Mouse (Mus musculus): ENCODE measurements around the gene Nupl1. TPM values are rescaled to one million over a fixed set of nuclear protein-coding genes. Genes with fewer than 3 reads are reported as not detected.

The Nupl1 gene
- total RNA-seq (2021) = not detected
- long read RNA-seq, experiment 1, partial matches to known transcripts = 11 of 14 reads
- long read RNA-seq, experiment 1, other reads (novel, unspliced or antisense) = 3 of 14 reads
- long read RNA-seq, experiment 2, partial matches to known transcripts = 3 of 3 reads
- long read RNA-seq, experiment 2, other reads (novel, unspliced or antisense) = 0 of 3 reads

DNA sequence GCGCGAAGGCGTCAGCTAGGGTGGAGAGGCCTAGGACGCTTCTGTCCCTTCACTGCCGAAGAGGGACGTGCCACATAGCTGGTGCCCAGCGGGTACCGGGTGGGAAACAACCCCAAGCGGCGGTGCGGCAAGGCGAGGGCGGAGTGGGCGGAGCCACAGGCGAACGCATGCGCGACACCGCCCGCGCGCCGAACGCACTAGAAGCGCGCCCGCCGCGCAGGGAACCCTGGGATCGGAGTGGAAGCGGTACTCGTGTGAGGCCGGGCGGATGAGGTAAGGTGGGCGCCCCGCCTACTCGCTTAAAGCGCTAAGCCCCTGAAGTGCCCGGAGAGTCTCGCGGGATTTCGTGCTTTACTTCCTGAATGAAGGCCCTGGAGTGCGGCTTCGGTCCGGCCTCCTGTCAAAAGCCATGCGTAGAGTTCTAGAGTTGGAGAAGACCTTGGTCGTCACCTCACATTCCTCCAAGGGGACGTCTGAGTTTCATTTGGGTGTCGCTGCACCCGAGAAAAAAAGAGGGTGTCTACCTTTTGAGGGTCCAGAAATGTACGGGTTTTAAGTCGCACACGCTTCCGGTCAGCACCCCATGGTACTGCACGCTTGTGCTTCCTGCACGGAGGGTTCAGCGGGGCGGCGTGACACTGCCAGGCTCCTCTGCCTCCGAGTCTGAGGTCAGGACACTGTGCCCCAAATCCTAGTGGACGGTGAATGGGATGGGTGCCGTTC lies at the start of gene Nupl1, which contains the start of gene Gm49336:
Gene Nupl1, minus strand, starts transcription at position 151 of the 723 bp plus-strand sequence.
Gene Gm49336, minus strand, starts transcription at position 227 of the 723 bp plus-strand sequence.
- DNase-seq (ENCODE audit: low spot score in 2 of 2) = peak; percentile 98

DNA sequence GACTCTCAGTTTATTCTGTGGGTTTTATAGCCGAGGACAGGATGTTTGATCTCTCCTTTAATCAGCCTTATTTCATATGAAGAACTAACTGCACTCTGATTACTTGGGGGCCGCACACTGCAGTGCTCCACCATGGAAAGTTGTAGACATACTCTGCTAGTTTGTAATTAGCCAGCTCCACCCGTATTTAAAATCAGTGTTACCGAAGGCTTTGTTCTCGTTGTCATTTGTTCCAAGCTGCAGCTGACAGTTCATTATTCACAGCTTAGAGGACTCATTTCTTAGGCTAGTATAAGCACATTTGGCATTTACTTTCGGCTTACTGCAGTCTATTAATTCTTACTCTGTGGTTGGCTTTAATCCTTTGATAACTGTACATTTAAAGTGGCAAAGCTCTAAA lies 49.8 kb upstream of the Nupl1 start:
- DNase-seq (ENCODE audit: low spot score in 2 of 2) = no peak

DNA sequence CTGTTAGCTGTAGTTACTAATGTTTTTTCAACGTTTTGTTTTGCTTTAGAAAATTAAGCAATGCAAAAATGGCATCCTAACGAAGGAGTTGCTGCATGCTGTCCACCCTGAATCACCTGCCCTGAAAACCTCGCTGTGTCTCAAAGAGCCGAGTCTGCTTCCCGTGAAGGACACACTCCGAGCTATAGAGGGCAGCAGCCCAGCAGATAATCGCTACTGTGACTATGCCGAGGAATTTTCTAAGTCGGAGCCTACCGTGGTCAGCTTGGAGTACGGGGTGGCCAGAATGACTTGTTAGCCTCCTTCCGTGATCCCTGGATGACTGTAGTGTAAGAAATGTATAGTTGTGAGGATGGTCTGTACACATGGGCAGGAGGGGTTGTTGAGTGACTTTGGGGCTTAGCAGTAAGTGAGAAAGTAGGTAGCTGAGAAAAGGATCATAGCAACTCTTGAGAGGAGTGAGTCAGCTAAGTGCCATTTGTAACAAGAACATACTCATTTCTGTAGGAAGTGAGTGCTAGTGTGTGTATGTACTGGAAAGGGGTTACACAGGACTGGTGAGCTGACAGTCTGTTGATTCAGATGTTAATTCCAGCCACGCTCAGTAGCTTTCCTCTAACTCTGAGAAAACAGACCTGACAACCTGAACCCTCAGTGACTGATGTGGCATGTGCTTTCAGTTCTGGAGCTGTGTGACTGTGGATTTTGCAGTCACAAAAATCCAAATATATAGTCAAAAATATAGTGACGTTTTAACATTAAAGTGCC lies 49.2 kb upstream of the Nupl1 start:
- peak; percentile 19 to 21 for DNase-seq (ENCODE audit: low spot score in 2 of 2)

DNA sequence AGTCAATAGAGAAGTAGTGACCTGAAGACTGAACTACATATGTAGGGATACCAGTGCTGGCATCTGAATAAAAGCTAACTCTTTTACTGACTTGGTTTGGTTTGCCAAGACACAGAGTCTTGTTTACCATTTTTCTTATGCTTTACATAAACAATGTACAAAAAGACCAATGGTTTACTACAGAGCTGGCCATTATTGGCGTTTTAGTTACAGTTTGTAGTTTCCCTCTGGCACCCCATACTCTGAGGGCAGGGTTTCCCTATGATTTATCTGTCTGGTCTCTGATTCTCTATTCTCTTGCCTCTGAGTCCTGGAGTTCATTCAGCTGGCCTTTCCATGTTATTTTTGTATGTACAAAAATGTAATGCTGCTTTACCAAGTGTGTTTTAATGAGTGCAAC lies 44.3 kb upstream of the Nupl1 start:
- no peak for DNase-seq (ENCODE audit: low spot score in 2 of 2)

DNA sequence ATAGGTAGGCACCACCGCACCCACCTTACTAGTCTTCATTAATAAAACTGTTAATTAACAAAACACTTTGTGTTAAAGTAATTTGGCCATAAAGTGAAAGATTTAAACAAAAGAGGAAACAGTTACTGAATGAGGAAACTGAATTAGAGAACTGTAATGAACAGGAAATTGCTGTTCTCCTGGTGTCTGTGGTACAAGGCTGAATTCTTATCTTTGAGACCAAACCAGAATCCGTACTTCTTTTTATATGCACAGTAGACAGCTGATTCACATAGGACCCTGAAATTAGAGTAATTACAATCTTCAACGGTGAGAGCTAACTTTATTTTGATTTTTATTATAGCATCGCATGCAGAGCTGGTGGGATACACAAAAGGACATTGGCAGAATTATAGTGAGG lies 39.1 kb upstream of the Nupl1 start:
- DNase-seq (ENCODE audit: low spot score in 2 of 2) = no peak

DNA sequence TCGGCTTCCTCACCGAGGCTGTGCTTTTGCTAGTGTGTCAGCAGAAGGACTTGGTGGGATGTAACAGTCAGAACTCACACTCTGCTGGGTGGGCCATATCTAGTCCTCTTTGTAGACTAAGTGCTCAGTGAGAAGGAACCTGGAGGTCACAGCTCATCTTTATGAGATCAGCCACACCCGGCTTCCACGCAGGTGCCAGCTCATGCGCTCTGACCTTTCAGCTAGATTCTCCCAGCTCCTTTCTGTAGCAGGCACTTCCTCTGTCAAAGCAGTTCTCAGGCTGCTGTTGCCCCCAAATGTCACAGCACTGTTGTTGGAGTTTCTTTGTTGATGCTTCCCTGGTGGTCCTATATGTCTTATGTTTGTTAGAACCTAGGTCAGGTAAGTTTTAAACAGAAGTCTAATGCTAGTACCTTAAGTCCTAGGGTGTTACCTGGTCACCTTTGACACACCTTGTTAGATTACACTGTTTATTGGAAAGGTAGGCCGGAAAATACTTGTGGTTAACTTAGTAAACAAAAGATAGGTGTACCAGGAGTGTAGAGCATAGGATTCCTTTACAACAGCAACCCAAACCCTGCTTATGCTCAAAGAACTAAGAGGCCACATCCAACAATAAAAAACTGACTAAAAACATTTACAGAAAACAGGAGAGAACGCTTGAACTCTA lies 35.1 kb upstream of the Nupl1 start:
- DNase-seq (ENCODE audit: low spot score in 2 of 2) = no peak

DNA sequence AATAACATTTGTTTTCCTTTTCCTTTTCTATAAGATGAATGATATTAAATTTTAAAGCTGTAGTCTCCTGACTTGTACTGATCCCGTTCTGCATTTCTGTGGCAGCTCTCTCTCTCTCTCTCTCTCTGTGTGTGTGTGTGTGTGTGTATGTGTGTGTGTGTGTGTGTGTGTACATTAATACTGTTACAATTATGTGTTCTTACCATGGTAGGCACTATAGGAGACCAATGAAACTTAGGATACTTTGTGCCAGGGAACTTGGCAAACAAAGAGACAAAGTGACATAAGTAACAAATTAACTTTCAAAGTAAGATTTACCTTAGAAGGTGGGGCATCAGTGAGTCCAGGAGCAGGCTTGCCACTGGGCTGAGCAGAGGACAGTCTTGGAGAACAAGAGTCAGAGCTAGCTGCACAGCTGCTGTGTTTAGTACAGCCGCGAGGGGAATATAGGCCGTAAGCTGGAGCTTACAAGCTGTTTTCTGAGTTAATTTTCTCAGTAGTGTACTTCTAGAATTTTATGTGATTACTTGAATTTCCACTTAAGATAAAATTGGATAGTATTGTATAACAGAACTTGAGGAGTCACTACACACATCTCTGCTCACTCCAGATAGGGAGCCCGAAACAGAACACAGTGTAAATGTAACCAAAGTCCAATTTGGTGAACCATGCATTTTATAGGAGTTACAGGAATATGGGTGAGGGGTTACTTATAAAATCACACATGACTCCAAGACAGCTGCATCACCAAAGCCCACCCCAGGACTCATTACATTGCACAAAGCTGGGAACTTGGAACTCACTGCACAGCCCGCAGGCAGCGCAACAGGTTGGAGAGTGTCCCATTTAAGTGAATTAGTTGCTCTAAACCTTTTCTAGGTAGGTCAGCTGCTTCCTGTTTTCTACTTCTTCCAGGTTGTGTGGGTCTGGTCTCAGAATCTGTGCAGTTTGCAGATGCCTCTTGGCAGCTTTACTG lies 24.4 kb upstream of the Nupl1 start:
- no peak for DNase-seq (ENCODE audit: low spot score in 2 of 2)

DNA sequence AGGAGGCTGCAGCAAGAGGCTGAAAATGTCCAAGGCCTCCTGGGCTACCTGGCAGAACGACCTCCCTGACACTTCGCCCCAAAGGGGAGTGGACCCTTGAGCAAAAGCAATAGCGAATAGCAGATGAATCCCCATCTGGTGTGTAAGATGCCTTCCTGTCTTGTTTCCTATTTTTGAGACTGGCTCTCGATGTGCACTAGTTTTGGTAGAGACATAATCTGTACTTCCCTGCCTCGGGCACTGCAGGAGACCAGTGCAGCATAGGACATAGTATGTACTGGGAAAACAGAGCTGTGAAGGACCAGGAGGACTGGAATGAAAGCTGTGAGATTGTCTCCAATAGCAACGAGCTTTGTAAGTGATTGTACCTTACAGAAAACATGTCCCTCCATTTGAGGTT lies 22.1 kb upstream of the Nupl1 start:
- DNase-seq (ENCODE audit: low spot score in 2 of 2) = no peak

DNA sequence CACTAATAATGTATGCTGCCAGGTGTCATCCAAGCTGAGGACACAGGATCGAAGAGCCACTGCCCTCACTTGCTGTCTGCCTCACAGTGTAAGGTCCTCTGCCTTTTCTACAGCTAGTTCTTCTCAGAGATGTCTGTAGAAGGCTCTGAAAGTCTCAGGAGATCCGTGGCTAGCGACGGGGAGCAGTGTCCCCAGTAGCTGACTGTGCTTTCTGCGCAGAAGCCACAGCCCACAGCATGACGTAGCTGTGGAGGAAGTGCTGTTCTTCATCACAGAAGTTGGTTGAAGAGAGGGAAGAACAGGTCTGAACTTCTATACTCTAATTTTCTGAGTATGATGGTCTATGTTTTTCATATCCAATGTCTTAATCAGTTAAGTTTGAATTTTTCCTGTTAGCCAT lies 18.1 kb upstream of the Nupl1 start:
- no peak for DNase-seq (ENCODE audit: low spot score in 2 of 2)

DNA sequence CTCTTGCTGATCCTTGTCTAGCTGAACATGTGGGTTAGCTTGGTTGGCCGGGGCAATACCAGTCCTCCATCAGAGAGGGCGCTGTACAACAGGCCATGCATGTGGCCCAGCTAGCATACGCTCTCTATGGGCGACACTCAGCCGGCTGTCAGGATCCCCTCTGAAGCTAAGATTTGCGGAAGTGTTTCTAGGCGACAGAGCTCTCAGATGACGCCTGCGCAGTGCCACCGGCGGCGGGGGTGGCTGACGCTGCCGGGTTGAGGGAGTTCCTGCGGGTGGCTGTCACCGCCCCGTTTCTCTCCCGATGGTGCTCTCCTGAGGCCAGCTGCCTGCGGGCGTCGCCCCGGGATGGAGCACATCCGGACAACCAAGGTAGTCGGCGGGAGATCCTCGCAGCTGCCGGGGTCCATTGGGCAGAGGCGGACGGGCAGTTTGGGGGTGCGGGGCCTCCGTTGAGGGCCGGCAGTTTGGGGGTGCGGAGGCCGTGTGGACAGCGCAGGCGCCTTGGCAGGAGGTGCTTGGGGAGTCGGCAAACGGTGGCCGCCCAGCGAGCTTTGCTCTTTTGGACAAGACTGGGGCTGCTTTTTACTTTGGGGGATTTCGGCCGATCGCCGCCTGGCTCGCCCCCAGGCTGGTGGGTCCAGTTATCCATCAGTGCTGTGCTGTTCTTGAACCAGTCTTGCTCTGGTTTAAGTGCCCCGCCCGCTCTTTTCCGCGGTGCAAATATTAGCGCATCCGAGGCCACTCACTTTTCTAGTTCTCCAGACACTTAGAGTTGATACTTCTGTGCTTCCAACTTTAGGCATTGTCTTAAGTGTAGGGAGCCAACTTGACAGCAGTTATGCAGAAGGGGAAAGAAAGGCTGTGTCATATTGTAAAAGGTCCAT lies 14.0 kb upstream of the Nupl1 start, which contains the start of gene Mtmr6:
Gene Mtmr6, plus strand, starts transcription at position 239 of the 887 bp plus-strand sequence.
- peak; percentile 95 for DNase-seq (ENCODE audit: low spot score in 2 of 2)

DNA sequence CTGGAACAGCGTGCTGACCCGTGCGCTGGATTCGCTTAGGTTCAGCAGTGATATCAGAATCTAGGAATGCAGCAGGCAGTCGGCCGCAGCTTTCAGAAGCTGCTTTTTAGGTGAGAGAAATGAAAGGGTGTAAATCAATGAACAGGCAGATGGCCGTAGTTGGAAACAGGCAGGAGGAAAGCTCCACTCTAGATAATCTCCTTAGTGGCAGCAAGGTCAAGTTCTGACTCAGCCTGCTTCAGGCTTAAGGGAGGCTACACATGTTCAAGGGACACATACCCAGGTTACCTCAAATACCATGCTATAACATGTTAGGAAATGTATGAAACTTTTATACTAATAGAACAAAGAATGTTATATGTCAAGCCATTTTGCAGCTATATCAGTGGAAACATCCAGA lies 11.1 kb upstream of the Nupl1 start:
- no peak for DNase-seq (ENCODE audit: low spot score in 2 of 2)

DNA sequence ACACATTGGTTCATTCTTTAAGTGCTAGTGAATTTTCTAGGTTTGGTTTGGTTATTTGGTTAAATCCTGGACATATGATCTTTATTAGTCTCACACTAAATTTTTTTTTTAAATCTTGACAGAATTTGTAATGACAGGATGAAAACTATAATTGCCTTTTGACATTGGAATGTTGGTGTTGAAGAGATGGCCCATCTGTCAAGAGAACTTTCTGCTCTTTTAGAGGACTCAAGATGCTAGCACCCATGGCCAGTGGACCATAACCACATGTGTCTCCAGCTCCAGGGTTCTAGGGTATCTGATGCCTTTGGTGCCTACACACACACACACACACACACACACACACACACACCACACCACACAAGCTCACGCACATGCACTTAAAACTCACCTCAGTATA lies 6.6 kb upstream of the Nupl1 start:
- DNase-seq (ENCODE audit: low spot score in 2 of 2) = no peak

DNA sequence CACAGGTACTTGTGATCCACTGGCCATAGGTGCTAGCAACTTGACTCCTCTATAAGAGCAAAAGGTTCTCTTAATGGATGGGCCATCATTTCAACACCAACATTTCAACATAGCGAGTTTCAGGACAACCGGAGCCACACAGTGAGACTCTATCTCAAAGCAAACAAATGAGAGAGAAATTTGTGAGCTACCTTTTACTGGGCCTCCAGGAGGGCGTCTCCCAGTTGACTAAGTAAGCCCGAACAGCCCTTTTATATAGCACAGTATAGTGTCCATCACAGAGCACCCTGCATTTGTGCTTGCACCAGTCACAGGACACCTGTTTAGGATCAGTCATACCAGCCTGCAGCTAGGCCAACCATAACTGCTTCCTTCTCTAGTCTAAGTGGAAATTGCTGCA lies 5.9 kb upstream of the Nupl1 start:
- no peak for DNase-seq (ENCODE audit: low spot score in 2 of 2)

DNA sequence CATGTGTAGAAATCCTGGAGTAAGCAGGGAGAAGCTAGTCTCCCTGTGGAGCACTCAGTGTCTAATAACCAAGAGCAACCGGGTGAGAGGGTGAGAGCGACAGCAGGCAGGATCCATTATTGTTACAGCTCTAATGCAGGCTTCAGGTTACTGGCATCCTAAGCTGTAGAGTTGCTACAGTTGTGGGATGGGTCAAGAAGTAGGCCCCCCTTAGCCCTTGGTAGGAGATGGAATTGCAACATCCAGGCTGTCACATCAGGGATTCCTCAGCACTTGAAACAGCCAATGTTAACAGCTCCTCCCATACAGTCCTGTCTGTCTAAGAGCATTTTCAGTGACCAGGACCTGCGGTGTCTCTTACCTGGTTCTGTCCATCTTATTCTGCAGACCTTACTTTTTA lies 5.1 kb upstream of the Nupl1 start:
- no peak for DNase-seq (ENCODE audit: low spot score in 2 of 2)

DNA sequence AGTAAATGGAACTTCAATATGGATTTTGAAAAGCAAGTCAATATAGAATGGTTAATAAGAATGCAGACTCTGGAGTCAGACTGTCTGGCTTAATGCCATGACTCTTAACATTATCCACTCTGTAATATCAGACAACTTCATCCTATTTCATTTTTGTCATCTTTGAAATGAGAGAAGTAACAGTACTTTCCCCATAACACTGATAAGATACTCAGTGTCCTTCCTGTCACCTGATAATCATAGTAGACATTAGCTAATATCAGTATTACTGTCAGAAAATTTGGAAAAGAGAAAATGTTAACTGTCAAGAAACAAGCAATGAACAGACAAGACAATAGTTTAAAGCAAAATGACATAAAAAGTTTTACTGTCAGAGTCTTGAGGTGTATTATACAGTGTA lies 3.5 kb upstream of the Nupl1 start:
- no peak for DNase-seq (ENCODE audit: low spot score in 2 of 2)

DNA sequence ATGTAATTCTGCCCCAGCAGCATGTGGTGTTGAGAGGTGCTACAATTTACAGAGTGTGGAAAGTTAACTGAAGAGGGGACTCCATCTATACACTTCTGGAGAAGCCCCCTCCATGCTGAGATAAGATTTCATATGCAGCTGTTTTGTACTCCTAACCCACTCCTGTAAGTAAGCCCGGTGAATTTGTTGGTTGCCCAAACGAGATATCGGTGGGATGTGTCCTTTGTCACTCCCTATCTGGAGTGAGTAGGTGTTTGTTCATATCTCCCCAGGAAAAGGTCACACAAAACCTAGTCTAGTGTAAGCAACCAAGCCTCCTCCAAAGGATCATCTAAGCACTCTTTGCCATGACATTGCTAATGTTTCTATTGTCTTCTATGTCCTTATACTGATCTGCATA lies 2.2 kb upstream of the Nupl1 start:
- DNase-seq (ENCODE audit: low spot score in 2 of 2) = no peak

DNA sequence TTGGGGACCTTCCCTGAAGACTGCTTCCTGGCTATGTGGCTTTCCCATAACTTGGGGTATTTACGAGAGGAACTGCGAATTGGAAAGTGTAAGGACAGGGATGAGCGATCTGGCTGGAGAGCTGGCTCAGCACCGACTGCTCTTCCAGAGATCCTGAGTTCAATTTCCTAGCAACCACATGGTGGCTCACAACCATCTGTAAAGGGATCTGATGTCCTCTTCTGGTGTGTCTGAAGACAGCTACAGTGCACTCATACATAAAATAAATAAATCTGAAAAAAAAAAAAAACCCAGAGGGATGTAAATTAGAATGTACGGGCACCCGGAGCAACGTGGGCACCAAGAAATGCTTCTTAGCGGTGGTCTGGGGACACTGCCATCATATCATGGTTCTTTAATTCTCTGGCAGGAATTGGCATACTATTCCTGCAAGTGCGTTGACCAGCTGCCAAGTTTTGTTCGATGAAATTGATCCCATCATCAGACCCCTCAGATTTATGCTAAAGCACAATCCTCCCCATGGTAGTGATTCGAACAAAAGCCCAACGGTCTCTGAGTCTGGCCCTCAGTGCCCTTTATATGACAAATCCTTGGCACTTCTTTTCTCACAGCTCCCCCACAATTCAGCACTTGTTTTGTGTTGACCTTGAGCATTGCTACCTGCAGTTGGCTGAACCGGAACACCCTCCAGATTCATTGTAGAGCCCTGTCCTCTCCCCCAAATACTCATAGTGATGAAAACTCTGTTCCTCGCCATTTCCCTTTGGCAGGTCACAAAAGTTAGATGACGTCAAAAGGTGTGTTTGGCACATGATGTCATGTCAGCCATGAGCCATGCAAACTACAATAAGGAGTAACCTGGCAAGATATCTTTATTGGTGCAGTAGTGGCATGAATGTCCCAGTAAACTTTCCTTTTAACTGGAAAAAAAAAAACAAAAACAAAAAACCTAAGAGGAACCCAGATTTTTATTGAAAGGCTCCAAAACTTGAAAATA lies 1.1 kb upstream of the Nupl1 start:
- DNase-seq (ENCODE audit: low spot score in 2 of 2) = no peak

DNA sequence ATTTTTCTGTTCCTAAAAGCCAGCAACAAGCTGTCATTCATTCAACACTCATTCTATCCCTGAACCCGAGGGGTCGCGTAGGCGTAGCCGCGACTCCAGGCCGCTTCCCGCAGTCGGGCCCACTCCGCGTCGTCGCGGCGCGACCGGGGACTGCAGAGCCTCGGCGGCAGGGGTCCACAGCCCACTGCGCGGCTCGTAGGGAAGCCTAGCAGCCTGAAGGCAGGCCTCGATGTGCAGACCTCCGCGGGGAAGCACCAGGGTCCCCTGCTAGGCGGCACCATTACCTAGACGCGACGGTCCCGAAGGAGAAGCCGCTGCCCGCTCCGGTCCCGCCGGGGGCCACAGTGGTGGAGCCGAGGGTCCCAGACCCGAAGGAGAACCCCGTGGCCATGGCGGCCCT lies 352 bp downstream of the Nupl1 start:
- DNase-seq (ENCODE audit: low spot score in 2 of 2) = no peak

All from left cerebral cortex, adult 18-20 months (tissue).